Comparison of ENCODE assay signal across 8 mouse cellular contexts in genomic region chr11:85310407-85310712, GRCm38 (mm10). TPM values are rescaled to one million over a fixed set of nuclear protein-coding genes. Genes with fewer than 3 reads are reported as not detected.
DNase-seq lines count a peak whose midpoint lies in the region; ATAC-seq lines count a peak whose summit lies in the region.

No protein-coding gene starts in this region.

- no peaks in the 10 kb centered on the region for H3K27me3 ChIP-seq in kidney, embryonic 15.5 days
- H3K27me3 ChIP-seq in hindbrain, embryonic 14.5 days (ENCODE audit: control insufficient read depth, insufficient read depth, low read length), result no peaks in the 10 kb centered on the region
- H3K27me3 ChIP-seq in midbrain, embryonic 14.5 days (ENCODE audit: control insufficient read depth, insufficient read depth, low read length), result no peaks in the 10 kb centered on the region

- H3K4me1 ChIP-seq in kidney, embryonic 15.5 days, result peaks cover 26% of the 10 kb centered on the region
- H3K4me1 ChIP-seq in hindbrain, embryonic 14.5 days (replicated peaks; ENCODE audit: control insufficient read depth, insufficient read depth, low read length), result peaks cover 24% of the 10 kb centered on the region
- peaks cover 16% of the 10 kb centered on the region for H3K4me1 ChIP-seq in midbrain, embryonic 14.5 days (ENCODE audit: control insufficient read depth, insufficient read depth, low read length)

- no peak for DNase-seq in kidney, postnatal 14 days
- DNase-seq in c-Kit-negative CD71-positive TER-119-positive erythroid progenitor cells, embryonic 14.5 days (ENCODE audit: low read depth, low spot score), result peak; percentile 41
- DNase-seq in hindbrain, embryonic 14.5 days (ENCODE audit: low spot score), result no peak
- DNase-seq in midbrain, embryonic 14.5 days, result no peak
- no peak for DNase-seq in gastrocnemius, postnatal 4 days (ENCODE audit: low spot score in 2 of 2)
- no peak for DNase-seq in layer of hippocampus, adult 8-10 months (ENCODE audit: low spot score in 2 of 2)

- WGBS in kidney, embryonic 15.5 days, result 1% methylated on average over 15 of the region's 15 CpGs
- 3% methylated on average over 15 of the region's 15 CpGs for WGBS in hindbrain, embryonic 14.5 days
- WGBS in midbrain, embryonic 14.5 days, result 2% methylated on average over 15 of the region's 15 CpGs

- H3K9me3 ChIP-seq in kidney, embryonic 15.5 days (replicated peaks), result no peaks in the 10 kb centered on the region
- no peaks in the 10 kb centered on the region for H3K9me3 ChIP-seq in hindbrain, embryonic 14.5 days (ENCODE audit: control insufficient read depth, low read length)
- no peaks in the 10 kb centered on the region for H3K9me3 ChIP-seq in midbrain, embryonic 14.5 days (ENCODE audit: control insufficient read depth, low read length)

- H3K4me2 ChIP-seq in kidney, embryonic 15.5 days, result peak overlapping the region; percentile 87
- peak overlapping the region; percentile 95 for H3K4me2 ChIP-seq in hindbrain, embryonic 14.5 days (replicated peaks)
- peak overlapping the region; percentile 91 for H3K4me2 ChIP-seq in midbrain, embryonic 14.5 days (ENCODE audit: low read length)

- H3K4me3 ChIP-seq in kidney, embryonic 15.5 days (replicated peaks), result peak overlapping the region; percentile 99
- peak overlapping the region; percentile 83 for H3K4me3 ChIP-seq in hindbrain, embryonic 14.5 days (replicated peaks; ENCODE audit: low read length)
- peak overlapping the region; percentile 91 for H3K4me3 ChIP-seq in midbrain, embryonic 14.5 days (replicated peaks; ENCODE audit: low read depth, low read length)

- no peak for ATAC-seq in kidney, embryonic 15.5 days (replicated peaks; ENCODE audit: low FRiP score)
- ATAC-seq in hindbrain, embryonic 14.5 days (ENCODE audit: low FRiP score), result no peak
- no peak for ATAC-seq in midbrain, embryonic 14.5 days (ENCODE audit: low FRiP score, low TSS enrichment)
- no peak; the same call in 1 of the 2 replicates for ATAC-seq in frontal cortex, adult (ENCODE audit: low TSS enrichment)

- peak overlapping the region; percentile 59 for H3K9ac ChIP-seq in kidney, embryonic 15.5 days
- H3K9ac ChIP-seq in hindbrain, embryonic 14.5 days, result peak overlapping the region; percentile 62
- H3K9ac ChIP-seq in midbrain, embryonic 14.5 days (replicated peaks; ENCODE audit: low read length), result peak overlapping the region; percentile 51; the same call in 1 of the 2 replicates

- peak overlapping the region; percentile 94 for H3K27ac ChIP-seq in kidney, embryonic 15.5 days
- H3K27ac ChIP-seq in hindbrain, embryonic 14.5 days, result peak overlapping the region; percentile 70; the same call in 1 of the 2 replicates
- 0 out of 2 replicates have a peak overlapping the region, but pooled peaks have one; percentile 42 for H3K27ac ChIP-seq in midbrain, embryonic 14.5 days (replicated peaks; ENCODE audit: low read depth, low read length)

- H3K36me3 ChIP-seq in kidney, embryonic 15.5 days, result peaks cover 11% of the 10 kb centered on the region
- no peaks in the 10 kb centered on the region for H3K36me3 ChIP-seq in hindbrain, embryonic 14.5 days (replicated peaks; ENCODE audit: control insufficient read depth, insufficient read depth)
- H3K36me3 ChIP-seq in midbrain, embryonic 14.5 days (ENCODE audit: control insufficient read depth, insufficient read depth, low read length), result peaks cover 4% of the 10 kb centered on the region; the same call in 1 of the 2 replicates

RNA-seq across cellular contexts. Expression of gene Ppm1d, which starts 0.7 kb away (rescaled TPM):
- polyA plus RNA-seq in kidney, embryonic 15.5 days (2015; fragmentation: Nextera tagmentation; extraction: Ambion mirVana), result 19.2 and 20.2 TPM in 2 replicates
- polyA plus RNA-seq in hindbrain, embryonic 14.5 days (2014; fragmentation: Nextera tagmentation; extraction: Ambion mirVana), result 21.1 and 22.2 TPM in 2 replicates
- polyA plus RNA-seq in midbrain, embryonic 14.5 days (2014; fragmentation: Nextera tagmentation; extraction: Ambion mirVana), result 20.8 and 24.2 TPM in 2 replicates
- total RNA-seq in gastrocnemius, postnatal 4 days (2021), result 10 to 100 TPM; 11.8 to 15.3 TPM
- total RNA-seq in layer of hippocampus, adult 8-10 months (2022), result 10 to 100 TPM; 15.2 to 16.2 (median 15.5) TPM

RNA-seq across cellular contexts. Expression of gene Bcas3, which starts 42.6 kb away (rescaled TPM):
- 26.2 and 28.2 TPM in 2 replicates for polyA plus RNA-seq in kidney, embryonic 15.5 days (2015; fragmentation: Nextera tagmentation; extraction: Ambion mirVana)
- polyA plus RNA-seq in hindbrain, embryonic 14.5 days (2014; fragmentation: Nextera tagmentation; extraction: Ambion mirVana), result 29.2 and 36.5 TPM in 2 replicates
- 26.2 and 33.4 TPM in 2 replicates for polyA plus RNA-seq in midbrain, embryonic 14.5 days (2014; fragmentation: Nextera tagmentation; extraction: Ambion mirVana)
- 10 to 100 TPM; 37.5 to 47.1 TPM for total RNA-seq in gastrocnemius, postnatal 4 days (2021)
- 10 to 100 TPM; 60.1 to 74.8 (median 66.2) TPM for total RNA-seq in layer of hippocampus, adult 8-10 months (2022)

Comparison
In these comparisons a context has a peak if more than half of its experiments do, and no peak if none do; other contexts are left out.
1. H3K27ac ChIP-seq: peak in every context shown above with its lines; median percentile 94 in kidney, embryonic 15.5 days; 70 in hindbrain, embryonic 14.5 days; 42 in midbrain, embryonic 14.5 days.